Mouse (Mus musculus): ENCODE data around the gene Snrpn. TPM values are rescaled to one million over a fixed set of nuclear protein-coding genes. Genes with fewer than 3 reads are reported as not detected.
A peak's percentile ranks its signal among the peaks of the same experiment; 100 is the strongest.

Gene Snrpn
- polyA plus RNA-seq, 1 experiment from 2014 or later = 220 TPM

- no peak overlapping the region for H3K27ac ChIP-seq (ENCODE audit: low read depth, low read length)
- 78% methylated on average over 6 of the region's 6 CpGs for WGBS
- no peaks in the 10 kb centered on the region for H3K4me1 ChIP-seq (ENCODE audit: control insufficient read depth, insufficient read depth, low read length)
- no peaks in the 10 kb centered on the region for H3K27me3 ChIP-seq (ENCODE audit: control insufficient read depth, insufficient read depth, low read length)
- no peak for ATAC-seq (ENCODE audit: insufficient read depth, low FRiP score, low TSS enrichment)
- H3K9me3 ChIP-seq (ENCODE audit: control insufficient read depth, low read length) = 0 out of 2 replicates have a peak, but pooled peaks cover 2% of the 10 kb centered on the region
- no peaks in the 10 kb centered on the region for H3K36me3 ChIP-seq (ENCODE audit: control insufficient read depth, insufficient read depth, low read length)
- H3K4me2 ChIP-seq (ENCODE audit: low read depth) = no peak overlapping the region
- no peak for DNase-seq (ENCODE audit: low spot score)
- H3K4me3 ChIP-seq (ENCODE audit: low read depth, low read length) = no peak overlapping the region
- H3K9ac ChIP-seq (ENCODE audit: low read length) = no peak overlapping the region
Measured at GRCm38 (mm10) chr7:60047481-60048201, 92.4 kb downstream of the Snrpn start.

DNA sequence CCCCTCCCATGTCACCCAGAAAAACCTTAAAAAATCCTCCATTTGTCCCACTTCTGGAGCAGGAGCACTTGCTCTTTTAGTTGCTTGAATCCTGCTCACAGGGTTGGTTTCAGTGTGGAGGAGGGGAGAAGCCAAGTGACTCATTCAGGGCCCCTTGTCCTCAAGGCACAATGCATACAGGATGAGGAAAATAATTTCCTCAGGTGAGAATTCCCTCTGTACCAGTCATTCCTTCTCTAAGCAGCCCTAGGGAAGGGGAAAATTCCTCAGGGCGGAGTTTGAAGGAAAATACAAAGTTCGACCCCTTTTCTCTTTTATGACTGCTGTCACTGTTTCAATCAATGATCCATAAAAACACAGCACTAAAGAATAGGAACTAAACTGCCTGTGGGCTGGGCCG is 126.8 kb downstream of the Snrpn start:
- WGBS = 60% methylated on average over 3 of the region's 3 CpGs
- H3K9ac ChIP-seq (ENCODE audit: low read length) = no peak overlapping the region
- no peak overlapping the region for H3K4me3 ChIP-seq (ENCODE audit: low read depth, low read length)
- H3K27ac ChIP-seq (ENCODE audit: low read depth, low read length) = no peak overlapping the region
- DNase-seq (ENCODE audit: low spot score) = no peak
- H3K9me3 ChIP-seq (ENCODE audit: control insufficient read depth, low read length) = no peaks in the 10 kb centered on the region
- no peaks in the 10 kb centered on the region for H3K4me1 ChIP-seq (ENCODE audit: control insufficient read depth, insufficient read depth, low read length)
- H3K4me2 ChIP-seq (ENCODE audit: low read depth) = no peak overlapping the region
- H3K27me3 ChIP-seq (ENCODE audit: control insufficient read depth, insufficient read depth, low read length) = no peaks in the 10 kb centered on the region
- no peaks in the 10 kb centered on the region for H3K36me3 ChIP-seq (ENCODE audit: control insufficient read depth, insufficient read depth, low read length)
- ATAC-seq (ENCODE audit: insufficient read depth, low FRiP score, low TSS enrichment) = no peak

DNA sequence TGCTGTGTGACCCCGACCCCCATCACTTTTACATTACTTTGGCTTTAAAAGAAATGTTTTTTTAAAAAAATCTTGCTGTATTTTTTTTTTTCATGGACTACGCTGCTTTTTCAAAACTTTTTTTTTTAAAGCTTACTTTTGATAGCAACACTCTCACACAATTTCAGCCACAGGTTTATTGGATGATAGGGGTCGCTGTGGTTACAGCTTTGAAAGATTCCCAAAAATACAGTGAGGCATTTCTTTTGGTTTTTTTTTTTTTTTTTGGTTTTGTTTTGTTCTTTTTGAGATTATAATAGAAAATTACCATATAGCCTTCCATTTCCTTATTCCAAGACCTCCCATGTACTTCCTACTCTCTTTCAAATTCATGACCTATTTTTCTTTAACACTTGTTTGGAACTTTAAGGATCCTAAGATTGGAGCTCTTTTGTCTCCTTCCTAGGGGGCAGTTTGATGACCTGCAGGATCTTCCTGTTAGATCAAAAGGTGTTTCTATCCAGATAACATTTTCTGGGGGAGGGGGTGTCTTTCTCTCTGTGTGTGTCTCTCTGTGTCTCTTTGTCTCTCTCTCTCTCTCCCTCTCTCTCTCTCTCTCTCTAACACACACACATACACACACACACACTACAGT is 132.2 kb downstream of the Snrpn start:
- Histone ChIP-seq H3K4me1 (ENCODE audit: control insufficient read depth, insufficient read depth, low read length) (no peaks in the 10 kb centered on the region), H3K9ac (ENCODE audit: low read length) (no peak overlapping the region), H3K9me3 (ENCODE audit: control insufficient read depth, low read length) (peaks cover 6% of the 10 kb centered on the region; the same call in 1 of the 2 replicates), H3K27me3 (ENCODE audit: control insufficient read depth, insufficient read depth, low read length) (no peaks in the 10 kb centered on the region), H3K27ac (ENCODE audit: low read depth, low read length) (no peak overlapping the region), H3K36me3 (ENCODE audit: control insufficient read depth, insufficient read depth, low read length) (no peaks in the 10 kb centered on the region), H3K4me2 (ENCODE audit: low read depth) (no peak overlapping the region), H3K4me3 (ENCODE audit: low read depth, low read length) (no peak overlapping the region)
- no peak for DNase-seq (ENCODE audit: low spot score)
- 49% methylated on average over 3 of the region's 3 CpGs for WGBS
- no peak for ATAC-seq (ENCODE audit: insufficient read depth, low FRiP score, low TSS enrichment)

- DNase-seq (ENCODE audit: low spot score) (no peak), ATAC-seq (ENCODE audit: insufficient read depth, low FRiP score, low TSS enrichment) (no peak)
- no peak overlapping the region for H3K4me3 ChIP-seq (ENCODE audit: low read depth, low read length)
- peaks cover 6% of the 10 kb centered on the region; the same call in 1 of the 2 replicates for H3K9me3 ChIP-seq (ENCODE audit: control insufficient read depth, low read length)
- H3K27me3 ChIP-seq (ENCODE audit: control insufficient read depth, insufficient read depth, low read length) = no peaks in the 10 kb centered on the region
- 59% methylated on average over 2 of the region's 2 CpGs for WGBS
- no peak overlapping the region for H3K9ac ChIP-seq (ENCODE audit: low read length)
- H3K4me2 ChIP-seq (ENCODE audit: low read depth) = no peak overlapping the region
- no peak overlapping the region for H3K27ac ChIP-seq (ENCODE audit: low read depth, low read length)
- no peaks in the 10 kb centered on the region for H3K36me3 ChIP-seq (ENCODE audit: control insufficient read depth, insufficient read depth, low read length)
- no peaks in the 10 kb centered on the region for H3K4me1 ChIP-seq (ENCODE audit: control insufficient read depth, insufficient read depth, low read length)
Measured at GRCm38 (mm10) chr7:60006262-60006661, 133.8 kb downstream of the Snrpn start.

GRCm38 (mm10) chr7:60004606-60005330 is 135.3 kb downstream of the Snrpn start, which contains the start of the genes Snurf and Gm38393:
Snurf (minus strand) TSS chr7:60005049.
Gm38393 (minus strand) TSS chr7:60005064.
- H3K27me3 ChIP-seq (ENCODE audit: control insufficient read depth, insufficient read depth, low read length) = no peaks in the 10 kb centered on the region
- no peaks in the 10 kb centered on the region for H3K36me3 ChIP-seq (ENCODE audit: control insufficient read depth, insufficient read depth, low read length)
- ATAC-seq (ENCODE audit: insufficient read depth, low FRiP score, low TSS enrichment) = peak; percentile 56
- peak within 1 kb of the TSS; percentile 54 for H3K4me3 ChIP-seq (ENCODE audit: low read depth, low read length)
- peak within 1 kb of the TSS; percentile 47 for H3K27ac ChIP-seq (ENCODE audit: low read depth, low read length)
- DNase-seq (ENCODE audit: low spot score) = peak; percentile 76
- H3K4me1 ChIP-seq (ENCODE audit: control insufficient read depth, insufficient read depth, low read length) = no peaks in the 10 kb centered on the region
- peaks cover 6% of the 10 kb centered on the region; the same call in 1 of the 2 replicates for H3K9me3 ChIP-seq (ENCODE audit: control insufficient read depth, low read length)
- H3K9ac ChIP-seq (ENCODE audit: low read length) = peak within 1 kb of the TSS; percentile 41
- 44% methylated on average over 30 of the region's 30 CpGs for WGBS
- H3K4me2 ChIP-seq (ENCODE audit: low read depth) = peak within 1 kb of the TSS; percentile 36

DNA sequence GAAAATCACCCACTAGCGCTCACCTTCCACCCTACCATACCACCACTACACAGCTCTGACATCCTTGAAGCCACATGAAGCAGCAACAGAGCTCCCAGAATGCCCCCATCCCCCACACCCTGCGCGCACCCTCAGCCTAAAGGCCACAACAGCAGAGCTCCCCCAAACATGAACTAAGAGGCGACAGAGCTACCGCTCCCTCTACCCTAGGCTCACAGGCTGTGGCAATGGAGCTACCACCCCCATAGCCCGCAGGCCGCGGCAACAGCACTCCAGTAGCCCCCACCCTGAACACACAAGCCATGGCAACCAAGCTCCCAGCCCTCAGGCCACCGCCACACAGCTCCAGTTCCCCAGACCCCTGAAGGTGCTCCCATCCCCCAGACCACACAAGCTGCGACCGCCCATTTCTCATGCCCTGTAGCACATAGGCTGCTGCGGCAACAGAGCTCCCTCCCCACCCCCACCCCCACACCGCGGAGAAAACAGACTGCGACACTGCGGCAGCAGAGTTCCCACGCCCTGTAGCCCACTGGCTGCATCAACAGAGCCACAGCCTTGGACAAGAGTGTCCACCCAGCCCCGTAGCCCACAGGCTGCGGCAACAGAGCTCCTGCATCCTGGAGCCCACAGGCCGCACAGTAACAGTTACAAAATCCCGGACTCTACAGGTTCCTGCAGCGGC is 136.0 kb downstream of the Snrpn start:
- WGBS = 51% methylated on average over 22 of the region's 22 CpGs

DNA sequence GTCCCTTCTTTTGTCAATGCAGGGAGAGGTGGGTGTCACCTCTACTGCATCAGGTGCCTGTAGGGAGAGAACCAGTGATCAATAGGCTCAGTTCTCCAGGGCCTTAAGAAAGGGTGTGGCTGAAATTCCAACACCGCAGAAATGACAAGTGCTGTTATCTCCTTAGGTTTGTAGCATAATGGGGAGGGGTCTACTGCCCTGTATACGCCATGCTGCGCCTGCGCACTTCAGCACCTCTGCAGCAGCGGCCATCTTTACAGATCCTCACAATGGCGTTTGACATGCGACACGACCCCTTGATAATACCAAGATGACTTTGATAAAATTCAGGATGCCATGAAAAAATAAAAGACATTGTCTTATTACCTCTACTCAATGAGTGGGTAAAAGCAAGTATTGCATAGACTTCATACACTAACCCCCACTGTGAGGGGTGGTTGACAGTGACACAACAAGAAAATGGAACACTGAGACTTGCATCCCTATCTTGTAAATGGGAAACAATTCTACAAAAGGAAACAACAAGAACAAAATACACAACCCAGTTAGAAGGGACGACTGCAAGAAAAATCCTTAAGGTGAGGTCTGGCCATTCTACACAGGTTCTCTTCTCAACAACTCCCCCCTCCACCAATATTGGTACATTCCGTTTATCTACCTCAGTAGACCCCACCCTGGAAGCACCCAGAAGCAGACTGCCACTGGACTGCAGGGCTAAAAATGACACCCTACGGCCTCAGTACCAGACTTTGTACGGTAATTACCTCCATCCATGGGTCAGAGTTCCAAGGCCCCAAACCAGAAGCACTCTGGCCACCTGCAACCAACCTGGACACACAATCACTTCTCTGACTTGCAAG is 136.8 kb downstream of the Snrpn start:
- DNase-seq (ENCODE audit: low spot score) (peak; percentile 56), ATAC-seq (ENCODE audit: insufficient read depth, low FRiP score, low TSS enrichment) (peak; percentile 48)
- H3K27me3 ChIP-seq (ENCODE audit: control insufficient read depth, insufficient read depth, low read length) = no peaks in the 10 kb centered on the region
- H3K9me3 ChIP-seq (ENCODE audit: control insufficient read depth, low read length) = peaks cover 6% of the 10 kb centered on the region; the same call in 1 of the 2 replicates
- 48% methylated on average over 12 of the region's 12 CpGs for WGBS
- H3K36me3 ChIP-seq (ENCODE audit: control insufficient read depth, insufficient read depth, low read length) = no peaks in the 10 kb centered on the region
- no peak overlapping the region for H3K27ac ChIP-seq (ENCODE audit: low read depth, low read length)
- no peaks in the 10 kb centered on the region for H3K4me1 ChIP-seq (ENCODE audit: control insufficient read depth, insufficient read depth, low read length)
- H3K9ac ChIP-seq (ENCODE audit: low read length) = peak overlapping the region; percentile 41
- H3K4me3 ChIP-seq (ENCODE audit: low read depth, low read length) = peak overlapping the region; percentile 54
- H3K4me2 ChIP-seq (ENCODE audit: low read depth) = peak overlapping the region; percentile 36

More for the DNA sequence above, 136.0 kb downstream of the Snrpn start:
- Histone ChIP-seq H3K36me3 (ENCODE audit: control insufficient read depth, insufficient read depth, low read length) (no peaks in the 10 kb centered on the region), H3K27me3 (ENCODE audit: control insufficient read depth, insufficient read depth, low read length) (no peaks in the 10 kb centered on the region), H3K9me3 (ENCODE audit: control insufficient read depth, low read length) (peaks cover 6% of the 10 kb centered on the region; the same call in 1 of the 2 replicates), H3K4me1 (ENCODE audit: control insufficient read depth, insufficient read depth, low read length) (no peaks in the 10 kb centered on the region), H3K9ac (ENCODE audit: low read length) (peak overlapping the region; percentile 41), H3K27ac (ENCODE audit: low read depth, low read length) (peak overlapping the region; percentile 47), H3K4me2 (ENCODE audit: low read depth) (peak overlapping the region; percentile 36), H3K4me3 (ENCODE audit: low read depth, low read length) (peak overlapping the region; percentile 54)
- DNase-seq (ENCODE audit: low spot score) = peak; percentile 78
- peak; percentile 88 for ATAC-seq (ENCODE audit: insufficient read depth, low FRiP score, low TSS enrichment)

Data from neural tube, embryonic 11.5 days (tissue).